Mouse (Mus musculus): Measurements from ENCODE around the gene Rptor.

Rptor gene

GRCm38 (mm10) chr11:119814035-119814558 lies 211.4 kb downstream of the Rptor start:
- no peak for DNase-seq (ENCODE audit: low read depth)

- DNase-seq (ENCODE audit: low read depth): no peak
These were observed 214.2 kb downstream of the Rptor start for GRCm38 (mm10) chr11:119816798-119817361.

- peak; percentile 33 for DNase-seq (ENCODE audit: low read depth)
These were observed 214.7 kb downstream of the Rptor start for GRCm38 (mm10) chr11:119817362-119817837.

- no peak for DNase-seq (ENCODE audit: low read depth)
These were observed 215.2 kb downstream of the Rptor start for GRCm38 (mm10) chr11:119817898-119818297.

GRCm38 (mm10) chr11:119821514-119821913 lies 218.8 kb downstream of the Rptor start:
- no peak for DNase-seq (ENCODE audit: low read depth)

GRCm38 (mm10) chr11:119824072-119824649 lies 221.5 kb downstream of the Rptor start:
- no peak for DNase-seq (ENCODE audit: low read depth)

DNA sequence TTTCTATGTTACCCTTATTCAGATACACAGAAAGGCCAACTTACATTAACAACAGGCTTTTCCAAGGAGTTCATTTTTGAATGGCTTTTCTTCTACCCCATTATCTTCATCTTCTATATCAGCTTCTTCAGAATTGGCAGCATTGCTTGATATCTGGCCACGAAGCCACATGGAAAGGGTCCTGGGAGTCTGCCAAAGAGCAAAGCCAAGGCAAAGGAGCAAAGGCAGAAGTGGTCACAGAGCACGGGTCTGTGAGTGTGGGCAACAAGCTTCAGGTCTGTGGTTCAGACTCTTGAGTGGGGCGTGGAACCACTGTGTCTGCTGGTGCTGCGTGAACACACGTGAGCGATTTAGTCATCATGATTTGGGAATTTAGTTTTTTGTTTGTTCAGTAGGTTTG lies 223.1 kb downstream of the Rptor start:
- DNase-seq (ENCODE audit: low read depth): no peak

- DNase-seq (ENCODE audit: low read depth): no peak
These were observed 223.5 kb downstream of the Rptor start for GRCm38 (mm10) chr11:119826239-119826638.

- peak; percentile 9 for DNase-seq (ENCODE audit: low read depth)
These were observed 226.4 kb downstream of the Rptor start for GRCm38 (mm10) chr11:119829116-119829515.

- DNase-seq (ENCODE audit: low read depth): no peak
These were observed 229.0 kb downstream of the Rptor start for GRCm38 (mm10) chr11:119831682-119832081.

- DNase-seq (ENCODE audit: low read depth): no peak
These were observed 230.6 kb downstream of the Rptor start for GRCm38 (mm10) chr11:119833311-119833710.

DNA sequence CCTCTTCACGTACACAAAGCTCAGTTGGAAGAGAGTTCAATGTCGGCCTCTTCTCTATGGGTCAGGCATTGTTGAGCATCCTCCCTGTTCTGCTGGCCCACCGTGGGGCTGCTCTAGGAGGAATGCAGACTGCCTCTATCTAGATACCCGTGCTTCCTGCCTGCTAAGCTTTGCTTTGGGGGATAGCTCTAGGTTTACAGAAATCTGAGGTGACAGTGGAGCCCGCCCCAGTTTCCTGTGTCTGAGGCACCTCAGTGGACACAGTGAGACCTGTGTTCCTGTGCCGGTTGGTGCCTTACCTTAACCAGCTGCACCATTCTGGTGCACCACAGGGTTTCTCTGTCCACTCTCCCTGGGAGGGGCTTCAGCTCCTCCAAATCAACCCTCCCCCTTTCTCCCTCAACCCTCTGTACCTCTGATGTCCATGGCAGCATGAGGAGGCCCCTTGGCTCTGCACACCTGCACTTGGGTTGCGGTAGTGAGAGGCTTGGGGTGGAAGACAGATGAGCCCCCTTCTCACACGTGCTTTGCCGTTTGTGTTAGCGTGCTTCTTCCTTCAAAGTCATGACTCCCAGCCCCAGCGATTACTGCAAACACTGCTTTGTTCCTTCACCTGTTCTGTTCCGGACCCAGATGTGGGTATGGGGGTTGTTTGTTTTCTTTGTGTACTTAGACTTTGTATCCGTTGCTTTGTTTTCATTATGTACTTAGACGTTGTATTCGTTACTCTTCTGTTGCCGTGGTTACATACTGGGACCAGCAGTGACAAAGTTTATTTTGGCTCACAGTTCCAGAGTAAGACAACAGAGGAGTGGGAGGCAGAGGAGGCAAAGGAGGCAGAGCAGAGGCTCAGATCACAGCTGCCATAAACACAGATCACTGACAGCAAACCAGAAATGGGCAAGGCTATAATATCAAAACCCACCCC lies 231.4 kb downstream of the Rptor start:
- DNase-seq (ENCODE audit: low read depth): no peak

- no peak for DNase-seq (ENCODE audit: low read depth)
These were observed 233.6 kb downstream of the Rptor start for GRCm38 (mm10) chr11:119836326-119836725.

GRCm38 (mm10) chr11:119837786-119838185 lies 235.1 kb downstream of the Rptor start:
- DNase-seq (ENCODE audit: low read depth): no peak

DNA sequence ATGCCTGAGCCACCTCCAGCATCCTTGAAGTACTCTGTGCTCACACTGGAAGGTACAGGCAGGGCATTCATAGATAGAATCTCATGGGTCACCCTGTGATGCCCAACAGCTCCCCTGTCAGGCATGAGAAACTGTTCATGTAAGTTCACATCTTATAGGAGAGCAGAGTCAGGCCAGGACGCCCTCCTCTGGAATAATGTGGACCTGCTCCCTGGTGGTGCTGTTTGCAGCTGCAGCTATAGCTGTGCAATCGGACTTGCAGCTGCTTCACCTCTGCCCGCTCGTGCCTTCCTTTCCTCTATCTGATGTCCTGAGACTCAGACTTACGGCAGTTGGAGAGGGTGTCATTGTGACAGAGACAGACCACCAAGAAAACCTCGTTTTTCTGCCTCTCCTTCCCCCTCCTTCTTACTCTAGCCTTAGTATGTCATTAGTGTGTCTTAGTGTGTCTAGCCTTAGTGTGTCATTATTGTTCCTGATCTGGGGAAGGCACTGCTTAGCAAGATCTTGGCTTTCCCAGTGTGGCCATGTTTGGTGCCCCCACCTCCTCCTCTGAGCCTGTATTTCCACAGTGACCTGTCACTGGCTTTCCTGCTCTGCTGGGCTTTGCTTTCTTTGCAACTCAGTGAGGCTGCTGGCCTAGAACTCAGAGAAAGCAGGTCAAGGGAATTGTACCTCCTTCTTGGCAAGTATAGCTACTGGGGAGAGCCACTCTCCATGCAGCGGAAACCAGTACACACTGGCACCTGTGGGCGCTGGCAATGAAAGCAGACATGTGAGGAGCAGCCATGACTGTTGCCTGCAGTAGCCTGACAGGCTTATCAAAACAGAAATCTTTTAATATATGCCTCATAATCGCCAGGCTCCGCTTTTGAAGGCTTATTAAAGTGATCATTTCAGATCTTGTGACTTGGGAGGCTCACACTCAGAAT lies 237.0 kb downstream of the Rptor start:
- DNase-seq (ENCODE audit: low read depth): no peak

DNA sequence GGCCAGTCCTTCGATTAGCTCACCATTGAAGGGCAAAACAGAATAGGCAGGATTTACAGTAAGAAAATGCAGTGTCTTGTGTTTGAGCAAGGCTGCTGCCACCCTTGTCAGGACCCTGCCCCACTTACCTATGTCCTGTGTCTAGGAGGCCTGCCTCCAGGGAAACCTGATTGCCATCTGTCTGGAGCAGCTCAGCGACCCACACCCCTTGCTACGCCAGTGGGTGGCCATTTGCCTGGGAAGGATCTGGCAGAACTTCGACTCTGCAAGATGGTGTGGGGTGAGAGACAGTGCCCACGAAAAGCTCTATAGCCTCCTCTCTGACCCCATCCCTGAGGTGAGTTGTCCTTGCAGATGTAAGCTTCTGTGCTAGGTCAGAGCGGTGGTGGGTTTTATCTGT lies 243.9 kb downstream of the Rptor start:
- no peak for DNase-seq (ENCODE audit: low read depth)

DNA sequence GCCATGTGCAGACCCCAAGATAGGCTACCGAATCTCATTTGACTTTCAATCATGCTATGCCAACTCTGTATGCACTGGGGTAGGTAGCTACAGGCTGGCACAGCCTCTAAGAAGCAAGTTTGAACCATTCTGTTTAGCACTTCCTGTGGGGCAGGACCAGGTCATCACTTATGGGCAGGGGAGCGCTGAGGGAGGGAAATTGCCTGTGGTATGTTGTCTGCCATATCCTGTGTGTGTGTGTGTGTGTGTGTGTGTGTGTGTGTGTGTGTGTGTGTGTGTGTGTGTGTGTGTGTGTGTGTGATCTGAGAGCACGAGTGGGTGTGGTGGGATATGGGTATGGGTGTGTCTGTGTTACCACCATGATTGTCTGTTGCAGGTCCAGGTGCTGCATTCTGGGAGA lies 244.4 kb downstream of the Rptor start:
- no peak for DNase-seq (ENCODE audit: low read depth)

DNA sequence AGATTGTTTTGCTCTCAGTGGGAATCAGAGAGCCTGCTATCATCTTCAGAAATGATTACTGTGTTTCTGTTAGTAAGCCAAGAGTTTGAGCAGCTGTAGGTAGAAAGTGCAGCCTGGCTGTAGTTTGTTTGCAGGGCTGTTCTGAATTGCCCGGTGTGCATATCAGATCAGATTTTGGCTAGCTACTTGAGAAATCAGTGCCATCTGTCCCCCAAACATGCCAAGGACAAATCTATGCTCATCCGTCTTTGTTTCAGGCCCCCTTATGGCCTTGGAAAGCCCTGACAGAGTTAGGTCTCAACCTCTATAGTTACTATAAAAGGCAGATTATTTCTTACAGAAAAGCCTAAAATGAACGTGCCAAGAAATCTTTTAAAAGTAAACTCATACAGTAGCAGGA lies 244.9 kb downstream of the Rptor start:
- no peak for DNase-seq (ENCODE audit: low read depth)

DNA sequence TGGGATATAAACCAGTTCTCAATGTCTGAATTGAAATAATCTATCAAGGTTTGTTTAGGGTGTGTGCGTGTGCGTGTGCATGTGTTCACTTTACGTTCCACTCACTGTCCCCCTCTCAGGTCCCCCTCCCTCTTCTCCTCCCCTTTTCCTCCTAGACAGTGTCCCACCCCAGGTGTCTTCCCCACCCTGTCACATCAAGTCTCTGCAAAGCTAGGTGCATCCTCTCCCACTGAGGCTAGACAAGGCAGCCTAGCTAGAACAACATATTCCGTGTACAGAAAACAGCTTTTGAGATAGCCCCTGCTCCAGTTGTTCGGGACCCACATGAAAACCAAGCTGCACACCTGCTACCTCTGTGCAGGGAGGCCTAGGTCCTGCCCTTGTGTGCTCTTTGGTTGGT lies 245.5 kb downstream of the Rptor start:
- DNase-seq (ENCODE audit: low read depth): no peak

DNA sequence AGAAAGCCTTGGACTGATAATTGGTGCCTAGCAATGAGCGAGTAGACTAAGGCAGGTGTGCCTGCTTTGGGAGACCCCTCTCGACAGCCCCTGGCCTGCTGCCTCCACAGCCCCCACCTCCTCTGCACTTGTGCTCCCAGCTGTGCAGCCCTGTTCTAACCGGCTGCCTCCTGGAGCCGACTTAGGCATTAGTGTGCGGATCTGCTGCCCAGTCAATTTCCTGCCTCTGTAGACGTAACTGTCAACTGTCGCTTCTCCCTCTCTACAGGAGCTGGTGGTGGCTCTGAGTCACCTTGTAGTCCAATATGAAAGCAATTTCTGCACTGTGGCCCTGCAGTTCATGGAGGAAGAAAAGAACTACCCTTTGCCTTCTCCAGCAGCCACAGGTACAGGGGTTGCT lies 253.3 kb downstream of the Rptor start:
- DNase-seq (ENCODE audit: low read depth): no peak

DNA sequence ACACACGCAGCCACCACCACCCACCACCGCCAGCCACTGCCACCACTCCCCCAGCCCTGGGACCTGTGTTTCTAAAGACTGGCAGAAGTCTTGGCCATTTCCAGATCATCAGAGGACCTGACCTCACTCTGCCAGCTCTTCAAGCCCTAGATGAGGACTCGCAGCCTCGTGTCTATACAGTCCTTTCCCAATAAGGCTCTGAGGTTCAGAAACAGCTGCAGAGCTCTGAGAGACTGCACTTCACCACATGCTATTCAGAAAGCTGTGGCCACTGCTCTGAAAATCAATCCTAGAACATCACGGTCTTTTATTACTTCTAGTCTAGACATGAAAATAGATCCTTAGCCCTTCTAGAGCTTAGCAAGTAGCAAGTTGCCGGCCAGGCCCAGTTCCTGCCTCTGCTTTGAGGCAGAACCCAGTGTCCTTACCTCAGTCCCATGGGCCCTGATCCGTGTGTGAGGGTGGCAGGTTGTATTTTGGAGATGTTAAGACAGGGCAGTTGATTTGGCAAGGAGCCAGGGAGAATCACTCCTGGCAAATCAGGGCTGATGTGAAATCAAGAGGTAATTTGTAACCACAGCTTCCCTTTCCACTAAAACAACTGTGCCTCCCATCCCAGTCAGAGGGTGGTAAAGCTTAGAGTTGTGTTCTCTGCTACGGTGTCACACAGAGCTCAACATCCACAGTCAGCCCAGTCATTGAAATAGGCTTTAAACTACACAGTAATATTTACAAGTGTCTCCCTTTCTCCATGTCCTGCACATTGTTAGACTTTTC lies 260.0 kb downstream of the Rptor start:
- DNase-seq (ENCODE audit: low read depth): no peak

Measured in c-Kit-positive CD71-positive TER-119-negative erythroid progenitor cells, embryonic 14.5 days (primary cell).